Mouse (Mus musculus): ENCODE results near the gene Sae1. TPM values are rescaled to one million over a fixed set of nuclear protein-coding genes. Genes with fewer than 3 reads are reported as not detected.

Sae1 gene
- total RNA-seq, 2 experiments from 2014 or later = 37.3 to 40.6 TPM

- DNase-seq = no peak
Measured at GRCm38 (mm10) chr7:16357602-16358001, 30.0 kb downstream of the Sae1 start.

- no peak for DNase-seq
Measured at GRCm38 (mm10) chr7:16355854-16356594, 31.6 kb downstream of the Sae1 start.

- peak; percentile 26 to 38 for DNase-seq
Measured at GRCm38 (mm10) chr7:16349999-16350398, 37.6 kb downstream of the Sae1 start.

- no peak for DNase-seq
Measured at GRCm38 (mm10) chr7:16345297-16345696, 42.3 kb downstream of the Sae1 start.

DNA sequence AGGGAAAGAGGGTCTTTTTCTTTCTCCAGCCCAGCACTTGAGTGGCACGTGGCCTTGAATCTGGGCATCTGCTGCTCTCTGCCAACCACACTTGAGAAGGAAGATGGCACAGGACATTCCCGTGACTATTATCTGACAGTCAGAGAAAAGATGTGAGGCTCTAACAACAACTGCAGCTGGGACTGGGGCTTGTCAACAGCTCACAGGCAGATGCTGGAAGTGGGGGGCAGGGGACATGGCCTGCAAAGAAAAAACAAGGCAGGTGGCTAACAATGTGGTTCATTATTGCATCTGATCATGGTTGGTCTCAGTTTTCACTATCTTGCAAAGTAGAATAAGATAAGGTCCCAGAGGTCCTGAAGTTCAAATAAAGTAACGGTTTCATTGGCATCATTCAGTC lies 43.0 kb downstream of the Sae1 start:
- DNase-seq = no peak

- DNase-seq = no peak
Measured at GRCm38 (mm10) chr7:16337733-16338132, 49.9 kb downstream of the Sae1 start.

GRCm38 (mm10) chr7:16329146-16329545 lies 58.5 kb downstream of the Sae1 start:
- DNase-seq = no peak

DNA sequence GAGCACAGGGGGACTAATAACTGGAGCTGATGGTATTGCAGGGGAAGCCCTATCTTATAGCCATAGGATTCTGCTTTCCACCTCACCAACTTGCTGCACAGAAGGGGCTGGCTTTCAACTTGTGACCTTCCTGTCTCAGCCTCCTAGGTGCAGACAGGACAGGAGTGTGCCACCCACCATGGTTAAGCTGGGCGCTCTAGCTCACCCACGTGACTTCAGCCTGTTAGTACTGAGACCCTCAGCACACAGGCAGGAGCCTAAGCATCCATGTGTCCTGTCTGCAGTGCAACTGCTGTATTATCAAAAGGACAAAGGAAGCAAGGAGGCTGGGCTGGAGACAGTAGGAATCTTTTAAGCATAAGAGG lies 61.0 kb downstream of the Sae1 start:
- DNase-seq = no peak

DNA sequence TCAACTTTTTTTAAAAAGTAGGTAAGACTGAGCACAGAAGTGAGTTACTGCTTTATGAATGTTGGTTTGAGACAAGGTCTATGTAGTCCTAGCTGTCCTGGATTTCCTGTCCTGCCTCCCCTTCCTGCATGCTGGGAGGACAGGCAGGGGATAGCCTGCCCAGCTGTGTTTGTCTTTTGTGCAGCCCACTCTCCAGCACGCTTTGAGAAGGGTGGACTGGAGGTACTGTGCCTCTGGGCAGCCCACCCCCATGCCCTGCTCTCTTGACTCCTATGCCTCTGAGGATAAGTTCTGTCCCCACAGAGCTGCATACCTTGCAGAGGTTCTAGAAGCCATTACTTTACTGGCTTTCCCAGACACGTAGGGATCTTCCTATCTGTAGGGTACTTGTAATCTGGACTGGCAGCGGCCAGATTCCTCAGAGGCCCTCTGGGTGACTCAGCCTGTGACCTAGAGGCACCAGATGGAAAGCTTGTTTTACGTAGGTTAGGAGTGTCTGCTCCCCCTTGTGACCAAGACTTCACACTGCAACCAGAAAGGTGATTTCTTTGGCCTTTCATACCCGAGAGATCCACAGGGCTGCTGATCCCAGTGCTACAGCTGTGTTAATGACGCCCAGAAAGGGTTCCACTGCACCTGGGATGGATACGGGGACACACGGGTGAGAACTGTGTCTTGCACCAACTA lies 61.5 kb downstream of the Sae1 start:
- DNase-seq = peak; percentile 80 to 87

GRCm38 (mm10) chr7:16324661-16325060 lies 62.9 kb downstream of the Sae1 start:
- DNase-seq = no peak

DNA sequence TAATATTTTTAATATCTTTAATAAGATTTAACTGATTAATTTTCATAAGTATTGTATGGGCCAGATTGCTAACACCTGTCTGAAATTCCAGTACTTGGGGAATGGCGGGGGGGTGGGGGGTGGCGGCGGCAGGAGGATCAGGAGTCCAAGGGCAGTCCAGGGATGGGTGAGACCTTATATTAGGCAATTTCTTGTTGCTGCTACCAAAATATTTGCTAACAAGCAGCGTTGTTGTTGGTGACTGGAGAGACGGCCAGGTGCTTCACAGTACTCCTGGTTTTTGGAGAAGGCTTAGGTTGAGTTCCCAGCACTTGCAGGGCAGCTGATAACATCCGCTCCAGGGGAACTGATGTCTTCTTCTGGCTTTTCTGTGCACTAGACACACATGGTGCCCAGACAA lies 67.1 kb downstream of the Sae1 start:
- no peak for DNase-seq

DNA sequence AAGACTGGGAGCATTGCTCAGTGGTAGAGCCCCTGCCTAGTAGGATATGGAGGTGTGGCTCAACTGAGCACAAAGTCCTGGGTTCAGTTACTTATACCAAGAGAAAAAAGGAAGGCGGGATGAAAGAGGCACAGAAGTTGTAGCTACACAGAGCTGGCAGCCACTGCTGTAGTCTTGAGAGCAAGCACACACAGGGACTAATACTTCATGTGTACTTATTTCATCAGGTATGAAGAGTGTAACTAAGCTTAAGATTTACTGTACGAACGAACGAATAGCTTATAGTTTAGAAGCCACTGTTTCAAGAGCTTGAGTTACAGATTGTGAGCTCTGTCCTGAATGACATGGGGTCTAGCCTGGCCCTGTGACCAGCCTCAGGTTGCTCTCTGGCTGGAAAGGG lies 68.4 kb downstream of the Sae1 start:
- no peak for DNase-seq

DNA sequence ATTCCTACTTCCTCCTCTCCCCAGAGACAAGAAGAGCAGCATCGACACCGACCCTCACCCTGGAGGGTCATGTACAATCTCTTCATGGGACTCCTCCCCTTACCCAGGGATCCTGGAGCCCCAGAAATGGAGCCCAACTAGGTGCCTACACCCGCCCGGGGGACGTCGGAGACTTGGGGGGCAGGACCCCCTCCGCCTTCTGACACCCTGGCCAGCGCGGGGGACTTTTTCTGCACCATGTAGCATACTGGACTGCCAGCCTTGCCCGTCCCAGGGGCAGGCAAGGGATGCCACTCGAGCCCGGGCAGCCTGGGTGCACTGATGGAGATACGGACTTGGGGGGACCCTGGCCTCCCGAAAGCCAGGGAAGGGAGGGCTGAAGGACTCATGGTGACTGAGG lies 70.5 kb downstream of the Sae1 start:
- no peak for DNase-seq

GRCm38 (mm10) chr7:16315222-16315759 lies 72.3 kb downstream of the Sae1 start:
- no peak for DNase-seq

DNA sequence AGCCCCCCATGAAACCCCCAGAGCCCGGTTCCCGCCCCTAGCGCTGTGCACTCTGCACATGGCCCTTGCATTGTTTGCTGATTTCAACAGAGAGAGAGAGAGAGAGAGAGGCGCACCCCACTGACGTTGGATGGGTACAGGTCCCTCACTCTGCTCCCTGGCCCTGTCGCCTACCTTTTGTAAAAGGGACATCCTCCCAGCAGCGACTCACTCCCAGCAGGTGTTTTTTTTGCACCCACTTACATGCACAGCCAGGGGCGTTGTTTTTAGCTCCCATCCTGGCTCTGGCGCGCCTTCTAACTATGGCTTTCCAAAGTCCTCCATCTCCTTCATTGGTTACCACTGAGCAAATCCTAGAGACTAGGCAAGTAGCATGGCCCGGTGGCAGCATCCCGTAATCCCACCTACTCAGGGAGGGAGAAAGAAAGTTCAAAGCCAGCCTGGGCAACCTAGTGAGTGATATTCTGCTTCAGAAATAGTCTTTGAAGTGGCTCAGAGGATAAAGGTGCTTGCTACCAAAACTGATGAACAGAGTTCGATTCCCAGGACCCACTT lies 73.3 kb downstream of the Sae1 start:
- DNase-seq = no peak

DNA sequence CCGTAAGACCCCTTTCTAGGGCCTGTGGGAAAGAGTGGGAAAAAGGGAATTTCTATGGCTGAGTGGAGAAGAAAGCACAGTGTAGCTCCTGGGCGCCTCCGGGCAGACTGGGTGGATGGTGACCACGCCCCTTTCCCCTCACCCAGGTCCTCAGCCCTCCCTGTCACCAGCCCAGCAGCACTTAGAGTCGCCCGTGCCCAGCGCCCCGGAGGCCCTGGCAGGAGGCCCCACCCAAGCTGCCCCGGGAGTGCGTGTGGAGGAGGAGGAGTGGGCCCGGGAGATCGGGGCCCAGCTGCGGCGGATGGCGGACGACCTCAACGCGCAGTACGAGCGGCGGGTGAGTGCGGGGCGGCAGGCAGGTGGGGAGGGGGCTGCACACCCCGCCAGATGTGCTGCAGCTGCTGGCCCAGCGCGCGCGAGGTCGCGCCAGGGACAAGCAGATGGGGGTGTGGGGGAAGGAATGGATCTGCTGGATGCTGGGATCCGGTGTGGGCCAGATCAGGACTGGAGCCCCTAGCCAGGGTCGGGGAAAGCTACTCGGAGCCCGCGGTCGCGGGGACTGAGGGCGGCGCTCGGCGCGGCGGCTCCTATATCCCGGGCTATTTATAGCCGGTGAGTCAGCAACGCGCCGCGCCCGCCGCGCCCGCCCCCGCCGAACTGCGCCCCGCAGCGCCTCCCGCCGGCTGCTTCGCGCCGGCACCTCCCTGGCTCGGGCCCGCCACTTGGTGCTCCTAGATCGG lies 74.0 kb downstream of the Sae1 start:
- DNase-seq = peak; percentile 92

DNA sequence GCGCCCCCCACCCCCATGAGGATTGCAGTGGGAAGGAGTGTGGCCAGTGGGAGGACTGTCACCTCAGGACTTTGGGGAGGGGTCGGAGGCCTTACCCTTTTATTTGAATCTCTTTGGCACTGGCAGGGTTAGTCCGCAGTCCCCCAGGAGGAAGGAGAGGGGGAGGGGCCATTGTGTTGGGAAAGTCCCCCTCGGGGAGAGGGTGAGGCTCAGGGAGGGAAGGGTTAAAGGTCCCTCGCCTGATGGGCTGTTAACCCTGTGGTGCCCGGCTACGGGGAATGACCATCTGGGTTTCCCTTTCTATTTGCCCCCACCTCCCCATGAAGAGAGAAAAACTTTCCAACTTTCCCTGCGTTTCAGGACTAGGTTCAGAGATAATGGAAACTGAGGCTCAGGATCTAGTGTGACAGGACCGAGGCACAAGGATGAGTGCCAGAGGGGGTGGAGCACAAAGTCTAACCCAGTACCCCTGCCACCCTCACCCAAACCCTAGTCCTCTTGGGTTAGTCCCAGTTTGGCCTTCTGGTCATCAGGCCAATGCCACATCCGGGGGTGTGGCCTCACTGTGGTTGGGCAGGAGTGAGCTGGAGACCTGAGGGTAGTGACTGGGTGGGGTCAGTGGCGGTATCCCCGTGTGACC lies 74.8 kb downstream of the Sae1 start:
- DNase-seq = peak; percentile 87 to 90

- peak; percentile 71 to 76 for DNase-seq
Measured at GRCm38 (mm10) chr7:16312011-16312671, 75.5 kb downstream of the Sae1 start.

DNA sequence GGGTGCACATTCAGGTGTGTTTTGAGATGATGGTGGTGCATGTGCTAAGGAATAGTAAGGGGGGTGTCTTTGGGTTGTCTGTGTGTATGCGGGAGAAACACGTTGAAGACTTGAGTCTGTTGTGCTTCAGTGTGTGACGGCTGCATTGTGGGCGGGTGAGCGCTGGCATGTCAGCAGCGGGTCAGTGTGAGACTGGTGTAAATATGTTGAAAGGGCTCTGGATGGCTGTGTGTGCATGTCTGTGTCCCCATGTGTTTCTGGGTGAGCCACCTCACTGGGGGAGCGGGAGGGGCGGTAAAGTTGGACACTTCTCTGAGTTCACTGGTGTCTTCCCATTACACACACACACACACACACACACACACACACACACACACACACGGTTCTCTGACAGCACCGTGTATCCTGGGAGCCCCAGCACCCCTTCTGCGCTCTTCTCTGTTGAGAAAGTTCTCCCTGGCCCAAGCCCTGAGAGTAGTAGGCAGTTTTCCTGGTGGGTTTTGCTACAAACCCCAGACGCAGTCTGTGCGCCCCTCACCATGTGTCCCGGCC lies 76.1 kb downstream of the Sae1 start:
- peak; percentile 47 to 73 for DNase-seq

DNA sequence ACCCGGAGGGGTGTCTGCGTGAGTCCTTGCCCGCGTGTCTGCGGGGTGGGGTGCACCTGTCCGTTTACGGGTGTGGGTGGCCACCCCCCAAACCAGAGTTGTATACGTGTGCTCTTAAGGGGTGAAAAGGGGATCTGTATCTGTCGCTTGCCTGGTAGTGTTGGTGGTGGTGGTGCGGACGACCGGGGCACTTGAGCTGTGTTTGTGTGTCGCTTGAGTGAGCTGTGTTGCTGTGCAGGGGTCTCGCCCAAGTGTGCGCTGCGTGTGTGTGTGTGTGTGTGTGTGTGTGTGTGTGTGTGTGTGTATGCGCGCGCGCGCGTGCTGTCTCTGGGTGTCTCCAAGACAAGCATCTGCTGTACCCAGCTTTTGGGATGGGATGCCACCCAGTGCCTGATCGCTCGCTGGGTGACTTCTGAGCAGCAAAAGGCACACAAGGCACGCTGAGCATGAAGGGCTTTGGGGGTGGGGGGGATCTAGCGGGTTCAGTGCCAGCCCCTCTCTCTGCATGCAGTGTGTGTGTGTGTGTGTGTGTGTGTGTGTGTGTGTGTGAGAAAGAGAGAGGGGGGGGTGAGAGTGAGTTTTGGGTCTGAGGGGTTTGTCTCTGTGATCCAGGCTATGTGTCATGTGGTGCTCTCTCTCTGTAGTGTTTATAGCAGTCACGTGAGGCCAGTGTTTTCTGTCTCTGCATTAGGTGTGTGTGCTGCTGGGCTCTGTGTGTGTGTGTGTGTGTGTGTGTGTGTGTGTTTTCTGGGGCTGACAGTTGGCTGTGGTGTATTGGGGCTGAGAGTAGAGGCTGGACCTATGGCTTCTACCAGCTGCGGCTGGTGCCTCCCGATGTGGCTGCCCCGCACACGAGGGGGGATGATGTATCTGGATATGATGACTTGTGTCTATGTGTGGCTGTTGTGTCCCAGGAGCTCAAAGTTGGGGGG lies 76.8 kb downstream of the Sae1 start:
- peak; percentile 41 to 73 for DNase-seq

Data from heart, adult 18-20 months (tissue).